Mouse (Mus musculus) layer of hippocampus, adult 2 months (tissue): ENCODE measurements around the gene Tefm. TPM values are rescaled to one million over a fixed set of nuclear protein-coding genes. Genes with fewer than 3 reads are reported as not detected.
"Not testable (repeated sequence)": the region's sequence is repeated elsewhere in the genome, so short reads cannot be mapped to it uniquely, and the experiment has no call there.

Experiments
- DNase-seq, 2 experiments: peaks; one replicate each; pipeline ENCODE4 v3.0.0; 2022; ENCODE audit warnings: low spot score in 2 of 2
- H3K27ac ChIP-seq: fragments of 200-600 bp; 2 replicates; pipeline ENCODE4 v1.8.1; 2022
- H3K4me3 ChIP-seq: fragments of 200-600 bp; 2 replicates; pipeline ENCODE4 v1.8.1; 2022; ENCODE audit warnings: mild to moderate bottlenecking
- CTCF ChIP-seq: fragments of 200-600 bp; conservative IDR thresholded peaks from 2 replicates; pipeline ENCODE4 v1.8.1; 2022; ENCODE audit warnings: antibody characterized with exemption, mild to moderate bottlenecking, moderate library complexity
- total RNA-seq, 2 experiments: library from RNA; stranded (reverse); gene quantifications; 2 replicates each; pipeline ENCODE4 v1.2.3; 2021

Tefm gene
- total RNA-seq, 2 experiments from 2014 or later: 8.8 to 10.9 TPM

- H3K4me3 ChIP-seq: peak within 1 kb of the TSS; percentile 60
- peak; percentile 55 to 62 for DNase-seq
- H3K27ac ChIP-seq: peak within 1 kb of the TSS; percentile 77
- peak; percentile 28 for TF ChIP-seq CTCF
These were observed 12.0 kb upstream of the Tefm start, which contains the start of gene Adap2 for GRCm38 (mm10) chr11:80153857-80154495. Gene Adap2, plus strand, starts transcription at chr11:80154105.

GRCm38 (mm10) chr11:80152376-80152775, 10.4 kb upstream of the Tefm start:
- no peak overlapping the region for H3K4me3 ChIP-seq
- TF ChIP-seq CTCF: no peak
- no peak overlapping the region for H3K27ac ChIP-seq
- no peak for DNase-seq

- Histone ChIP-seq H3K4me3 (no peak overlapping the region), H3K27ac (no peak overlapping the region)
- DNase-seq: no peak
- no peak for TF ChIP-seq CTCF
These were observed 9.6 kb upstream of the Tefm start for GRCm38 (mm10) chr11:80151541-80151940.

DNA sequence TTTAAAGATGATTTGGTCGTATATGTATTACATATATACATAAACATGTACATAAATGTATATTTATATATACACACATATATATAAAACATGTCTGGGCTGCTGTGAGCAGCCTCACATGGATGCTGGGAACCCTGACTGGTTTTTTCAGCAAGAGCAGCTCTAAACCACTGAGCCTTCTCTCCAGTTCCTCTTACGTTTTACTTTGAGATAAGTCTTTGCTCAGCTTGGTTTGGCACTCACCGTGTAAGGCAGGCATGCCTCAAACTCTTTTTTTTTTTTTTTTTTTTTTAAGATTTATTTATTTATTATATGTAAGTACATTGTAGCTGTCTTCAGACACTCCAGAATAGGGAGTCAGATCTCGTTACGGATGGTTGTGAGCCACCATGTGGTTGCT, 8.6 kb upstream of the Tefm start:
- no peak overlapping the region for H3K27ac ChIP-seq
- no peak for TF ChIP-seq CTCF
- no peak overlapping the region for H3K4me3 ChIP-seq
- DNase-seq: no peak

- TF ChIP-seq CTCF: no peak
- Histone ChIP-seq H3K27ac (no peak overlapping the region), H3K4me3 (no peak overlapping the region)
- DNase-seq: no peak
These were observed 7.5 kb upstream of the Tefm start for GRCm38 (mm10) chr11:80149412-80150023.

GRCm38 (mm10) chr11:80148974-80149373, 7.0 kb upstream of the Tefm start:
- H3K27ac ChIP-seq, H3K4me3 ChIP-seq, DNase-seq: not testable (repeated sequence)

- TF ChIP-seq CTCF: no peak
- no peak for DNase-seq
These were observed 6.3 kb upstream of the Tefm start for GRCm38 (mm10) chr11:80148313-80148712.

GRCm38 (mm10) chr11:80147748-80148147, 5.8 kb upstream of the Tefm start:
- TF ChIP-seq CTCF: peak; percentile 24; the same call in 1 of the 2 replicates
- Histone ChIP-seq H3K27ac (no peak overlapping the region), H3K4me3 (no peak overlapping the region)
- DNase-seq: no peak

More at GRCm38 (mm10) chr11:80148313-80148712, 6.3 kb upstream of the Tefm start:
- no peak overlapping the region for H3K27ac ChIP-seq
- H3K4me3 ChIP-seq: no peak overlapping the region

GRCm38 (mm10) chr11:80145787-80146275, 3.9 kb upstream of the Tefm start:
- TF ChIP-seq CTCF: no peak
- H3K27ac ChIP-seq: peak overlapping the region; percentile 49; the same call in 1 of the 2 replicates
- DNase-seq: peak in 1 of 2 experiments; percentile 22
- H3K4me3 ChIP-seq: no peak overlapping the region

DNA sequence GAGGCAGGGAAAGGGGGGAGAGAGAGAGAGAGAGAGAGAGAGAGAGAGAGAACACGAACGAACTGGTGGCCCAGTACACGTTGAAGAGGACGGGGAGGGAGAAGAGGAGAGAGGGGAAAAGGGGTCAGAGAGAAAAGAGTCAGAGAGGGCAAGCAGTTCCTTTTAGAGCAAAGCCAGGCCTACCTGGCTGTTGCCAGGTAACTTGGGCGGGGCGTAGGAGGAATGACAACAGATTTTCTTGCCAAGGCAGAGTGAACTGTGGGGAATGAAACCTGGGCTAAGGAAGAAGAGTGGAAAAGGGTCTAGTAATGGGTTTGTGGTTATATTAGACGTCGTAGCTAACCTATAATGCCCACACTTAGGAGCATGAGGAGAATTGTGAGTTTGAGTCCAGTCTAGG, 897 bp upstream of the Tefm start:
- Histone ChIP-seq H3K4me3 (no peak overlapping the region; the same call in 1 of the 2 replicates), H3K27ac (no peak overlapping the region)
- DNase-seq: no peak
- TF ChIP-seq CTCF: no peak

DNA sequence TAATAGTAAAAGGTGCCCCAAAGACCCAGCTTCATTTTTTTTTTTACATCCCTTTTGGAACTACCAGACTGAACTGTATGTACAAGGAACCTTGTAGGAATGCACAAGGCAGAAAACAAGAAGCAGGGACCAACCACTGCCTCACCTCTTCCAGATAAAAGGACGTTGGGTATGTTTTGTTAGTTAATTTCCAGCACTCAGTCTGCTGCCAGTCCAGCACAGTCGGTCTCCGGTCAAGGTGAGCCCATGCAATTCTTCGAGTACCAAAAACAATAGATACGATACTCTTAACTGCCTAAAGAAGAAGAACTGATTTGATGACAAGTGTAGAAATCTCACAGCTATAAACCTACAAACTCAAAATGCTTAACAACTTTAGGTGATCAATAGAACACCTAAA, 4.2 kb downstream of the Tefm start:
- TF ChIP-seq CTCF: no peak
- no peak overlapping the region for H3K4me3 ChIP-seq
- no peak overlapping the region for H3K27ac ChIP-seq
- DNase-seq: no peak

GRCm38 (mm10) chr11:80136786-80137185, 5.2 kb downstream of the Tefm start:
- TF ChIP-seq CTCF: no peak
- DNase-seq: peak in 1 of 2 experiments; percentile 41
- Histone ChIP-seq H3K4me3 (no peak overlapping the region), H3K27ac (peak overlapping the region; percentile 62; the same call in 1 of the 2 replicates)

- Histone ChIP-seq H3K27ac (peak overlapping the region; percentile 41), H3K4me3 (no peak overlapping the region)
- DNase-seq: no peak
- TF ChIP-seq CTCF: no peak
These were observed 5.9 kb downstream of the Tefm start for GRCm38 (mm10) chr11:80135954-80136683.
